17 mouse cellular contexts compared by ENCODE assay signal in genomic region chr1:132591399-132591930, GRCm38 (mm10).
A peak's percentile ranks its signal among the peaks of the same experiment; 100 is the strongest.
DNase-seq lines count a peak whose midpoint lies in the region; ATAC-seq lines count a peak whose summit lies in the region.
"Had no signal": no experiment of that assay in that cellular context is flagged by ENCODE, and none has a peak within 500 bp of the region (broad histone marks: within the 10 kb centered on the region; RNA-seq: fewer than 3 reads in every experiment).

No protein-coding gene starts in this region.

- peak; percentile 60 for DNase-seq in cerebellum, adult 11-12 months
- peak; percentile 45 for DNase-seq in layer of hippocampus, adult 11-12 months (ENCODE audit: low spot score)
- DNase-seq in layer of hippocampus, adult 9-10 months (ENCODE audit: low spot score): no peak
- DNase-seq in cerebellum, postnatal 10 days: peak; percentile 75 to 76
- DNase-seq in layer of hippocampus, adult 9-11 months: peak; percentile 64
- no peak for DNase-seq in embryo, embryonic 10.5 days (ENCODE audit: low spot score)
- DNase-seq in urinary bladder, postnatal 25 days (ENCODE audit: low spot score): no peak
- DNase-seq: gastrocnemius, adult 2 months; heart, adult 11 months; kidney, adult 11 months; lung, embryonic 14.5 days; lung, postnatal 4 days; spleen, adult 18-20 months had no signal

- no peak for ATAC-seq in cerebellum, adult (ENCODE audit: insufficient number of reproducible peaks, low FRiP score, low TSS enrichment)
- ATAC-seq: CD4-positive, CD25-positive, alpha-beta regulatory T cell, adult 4 months; hindbrain, postnatal 0 days; liver, embryonic 12.5 days had no signal

Comparison
In these comparisons a context has a peak if more than half of its experiments do, and no peak if none do; other contexts are left out.
1. DNase-seq: peak in cerebellum, adult 11-12 months (single experiment), layer of hippocampus, adult 11-12 months (single experiment), cerebellum, postnatal 10 days (2 of 2) and layer of hippocampus, adult 9-11 months (single experiment); none in layer of hippocampus, adult 9-10 months (single experiment), embryo, embryonic 10.5 days (single experiment) and urinary bladder, postnatal 25 days (single experiment).